Mouse (Mus musculus) hindbrain, embryonic 12.5 days (tissue): ENCODE data around the gene BC030500. TPM values are rescaled to one million over a fixed set of nuclear protein-coding genes. Genes with fewer than 3 reads are reported as not detected.

Experiments used
- polyA plus RNA-seq: library from polyadenylated mRNA; unstranded; fragments of >200 nt; fragmentation: Nextera tagmentation; extraction: Ambion mirVana; gene quantifications from 2 replicates; pipeline ENCODE4 v1.2.1, GENCODE M21; 2016

BC030500 gene
- polyA plus RNA-seq, 1 experiment from 2014 or later, result 5.6 TPM

Other genes with a start within 250 kb of the BC030500 start
- gene Galntl6, start 885 bp downstream of the BC030500 start, polyA plus RNA-seq, result 4.0 and 6.1 TPM in 2 replicates